Mouse (Mus musculus) adrenal gland, postnatal 25 days (tissue): ENCODE results near the gene Hells. TPM values are rescaled to one million over a fixed set of nuclear protein-coding genes. Genes with fewer than 3 reads are reported as not detected.

Experiments used
- DNase-seq: peaks from one replicate; pipeline ENCODE4 v3.0.0; 2021; ENCODE audit warnings: mixed read lengths
- long read RNA-seq: library from polyadenylated mRNA; stranded (forward); transcript quantifications from one replicate; pipeline ENCODE4 v2.0.0, GENCODE M21; 2021
- total RNA-seq: library from RNA; stranded (reverse); gene quantifications from 2 replicates; pipeline ENCODE4 v1.2.3, GENCODE M21; 2021

Hells gene
- 9.9 and 15.0 TPM in 2 replicates for total RNA-seq
- long read RNA-seq, full-length matches to known transcripts, result 3 of 4 reads
- long read RNA-seq, partial matches to known transcripts, result 1 of 4 reads
- long read RNA-seq, other reads (novel, unspliced or antisense), result 0 of 4 reads

DNA sequence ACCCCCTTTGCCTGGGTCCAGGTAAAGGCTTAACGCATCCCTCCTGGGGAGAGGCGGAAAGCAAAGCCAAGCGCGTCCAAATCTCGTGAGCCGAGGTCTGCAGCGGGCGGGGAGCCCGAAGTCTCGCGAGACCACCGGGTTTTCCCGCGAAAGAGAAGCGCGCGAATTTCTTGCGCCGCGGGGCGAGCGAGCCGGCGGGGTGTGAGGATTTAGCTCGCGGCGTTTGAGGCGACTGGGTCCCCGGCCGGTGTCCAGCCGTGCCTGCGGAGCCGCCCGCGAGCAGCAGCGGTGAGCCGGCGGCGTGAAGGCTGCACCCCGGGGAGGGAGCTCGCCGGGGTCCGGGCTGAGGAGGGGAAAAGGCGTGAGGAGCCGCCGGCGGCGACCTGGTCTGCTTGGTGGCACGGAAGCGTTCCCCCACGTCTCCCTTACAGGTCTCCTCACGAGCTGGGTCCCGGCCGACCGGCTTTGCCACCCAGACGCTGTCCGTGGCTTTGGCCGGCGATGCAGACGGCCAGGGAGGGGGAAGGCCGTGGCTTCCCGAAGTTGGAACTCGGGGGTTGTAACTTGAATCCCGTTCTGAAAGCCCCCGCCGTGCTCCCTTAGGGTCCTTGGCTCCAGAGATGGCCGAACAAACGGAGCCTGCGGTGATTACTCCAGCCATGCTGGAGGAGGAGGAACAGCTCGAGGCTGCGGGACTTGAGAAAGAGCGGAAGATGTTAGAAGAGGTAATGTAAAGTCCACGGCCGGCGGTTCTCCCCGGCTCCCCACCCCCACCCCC is at the start of gene Hells:
Hells (plus strand) TSS at position 128 of the 778 bp plus-strand sequence.
- peak; percentile 90 for DNase-seq

DNA sequence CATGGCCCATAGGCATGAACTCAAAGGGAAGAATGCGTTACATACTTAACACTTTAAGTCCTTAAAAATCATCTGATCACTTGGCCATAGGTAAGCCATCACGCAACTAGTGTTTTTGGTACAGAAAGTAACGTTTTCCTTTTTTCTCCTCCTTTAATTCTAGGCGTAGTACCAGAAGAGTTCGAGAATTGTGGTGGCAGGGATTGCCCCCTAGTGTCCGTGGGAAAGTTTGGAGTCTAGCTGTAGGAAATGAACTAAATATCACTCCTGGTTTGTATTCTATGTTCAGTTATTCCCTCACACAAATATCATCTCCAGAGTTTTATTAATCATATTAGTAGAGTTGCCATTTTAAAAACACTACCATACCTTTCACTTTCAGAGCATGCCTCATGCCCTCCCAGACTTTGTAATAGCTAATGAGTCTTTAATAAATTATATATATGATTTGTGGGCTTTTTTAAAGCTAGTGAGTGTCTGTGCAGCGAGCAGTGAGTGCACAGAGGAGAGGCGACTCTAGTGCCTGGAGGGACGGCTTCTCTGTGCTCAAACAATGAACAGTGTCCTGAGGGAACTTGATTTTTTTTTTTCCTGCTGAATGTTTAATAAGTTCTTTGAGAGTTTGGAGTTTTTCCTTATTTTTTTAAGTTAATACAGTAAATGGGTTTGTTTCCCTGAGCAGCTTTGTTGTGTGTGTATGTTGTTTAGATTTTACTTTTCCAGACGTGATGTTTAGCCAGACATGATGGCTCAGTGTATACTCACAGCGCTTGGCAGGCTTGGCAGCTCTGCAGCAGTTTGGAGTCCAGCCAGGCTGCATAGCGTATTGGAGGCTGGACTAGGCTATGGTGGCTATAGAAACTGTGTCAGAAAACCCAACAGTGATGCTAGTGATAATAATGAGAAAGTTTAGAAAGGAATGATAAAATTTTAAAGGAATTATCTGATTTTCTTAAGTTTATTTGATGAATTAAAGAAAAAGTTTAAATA is 29.3 kb upstream of the Hells start:
- DNase-seq, result peak; percentile 3

DNA sequence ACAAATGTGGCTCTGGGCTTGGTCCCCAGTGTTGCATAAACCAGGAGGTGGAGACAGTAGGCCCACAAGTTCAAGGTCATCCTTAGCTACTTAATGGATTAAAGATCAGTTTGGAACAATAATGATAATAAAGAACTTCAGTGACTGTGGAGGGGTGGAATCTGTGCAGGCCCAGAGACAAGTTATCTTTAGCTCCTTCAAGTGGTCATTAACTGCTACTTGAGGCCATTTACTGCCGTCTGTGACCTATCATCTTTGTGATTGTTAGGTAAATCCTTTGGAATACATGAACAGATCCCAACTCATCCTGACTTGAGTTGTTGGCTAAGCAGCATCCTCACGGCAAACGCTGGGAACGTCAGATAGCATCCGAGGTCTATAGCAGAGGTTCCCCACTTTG is 28.2 kb upstream of the Hells start:
- no peak for DNase-seq

DNA sequence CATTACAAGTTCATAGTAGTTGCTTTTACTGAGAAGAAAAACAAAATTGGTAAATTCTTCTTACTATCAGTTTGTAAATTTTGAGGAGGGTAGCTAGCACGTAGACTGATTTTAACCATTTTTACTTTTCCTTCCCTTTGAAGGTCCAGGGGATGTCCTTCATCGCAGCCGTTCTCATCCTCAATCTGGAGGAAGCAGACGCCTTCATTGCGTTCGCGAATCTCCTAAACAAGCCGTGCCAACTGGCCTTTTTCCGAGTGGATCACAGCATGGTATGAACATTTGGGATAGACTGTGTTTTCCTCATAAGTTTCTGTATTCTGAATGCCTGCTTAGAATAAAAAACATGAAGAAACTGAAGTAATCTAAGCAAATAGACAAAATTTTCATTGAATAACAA is 16.9 kb upstream of the Hells start:
- DNase-seq, result no peak

DNA sequence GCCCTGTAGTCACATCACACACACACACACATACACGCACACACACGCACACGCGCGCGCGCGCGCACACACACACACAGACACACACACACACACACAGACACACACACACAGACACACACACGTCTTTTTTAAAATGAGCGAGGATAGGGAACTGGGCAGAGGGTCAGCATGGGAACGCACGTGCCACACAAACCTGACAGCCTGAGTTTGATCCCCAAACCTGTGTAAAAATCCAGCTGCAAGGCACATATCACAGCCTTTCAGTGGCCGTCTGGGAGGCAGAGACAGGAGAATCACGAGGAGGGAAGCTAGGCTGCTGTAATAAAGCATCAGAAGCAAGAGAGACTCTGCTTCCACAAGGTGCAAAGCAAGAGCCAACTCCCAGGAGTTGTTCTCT is 15.8 kb upstream of the Hells start:
- DNase-seq, result no peak

DNA sequence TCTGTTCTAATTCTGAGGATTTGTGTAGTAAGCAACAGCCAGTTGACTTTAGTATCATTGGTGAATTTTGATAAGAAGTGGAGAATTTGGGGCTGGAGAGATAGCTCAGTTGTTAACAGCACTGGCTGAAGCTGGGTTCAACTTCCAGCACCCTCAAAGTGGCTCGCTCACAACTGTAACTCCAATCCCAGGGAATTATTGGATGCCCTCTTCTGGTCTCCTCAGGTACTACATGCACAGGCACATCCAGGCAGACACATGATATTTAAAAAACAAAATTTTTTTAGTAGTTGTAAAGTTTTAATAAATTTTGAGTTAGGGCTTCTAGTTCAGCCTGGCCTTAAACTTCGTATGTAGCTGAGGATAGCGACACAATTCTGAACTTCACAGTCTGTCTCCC is 15.0 kb upstream of the Hells start:
- DNase-seq, result no peak

DNA sequence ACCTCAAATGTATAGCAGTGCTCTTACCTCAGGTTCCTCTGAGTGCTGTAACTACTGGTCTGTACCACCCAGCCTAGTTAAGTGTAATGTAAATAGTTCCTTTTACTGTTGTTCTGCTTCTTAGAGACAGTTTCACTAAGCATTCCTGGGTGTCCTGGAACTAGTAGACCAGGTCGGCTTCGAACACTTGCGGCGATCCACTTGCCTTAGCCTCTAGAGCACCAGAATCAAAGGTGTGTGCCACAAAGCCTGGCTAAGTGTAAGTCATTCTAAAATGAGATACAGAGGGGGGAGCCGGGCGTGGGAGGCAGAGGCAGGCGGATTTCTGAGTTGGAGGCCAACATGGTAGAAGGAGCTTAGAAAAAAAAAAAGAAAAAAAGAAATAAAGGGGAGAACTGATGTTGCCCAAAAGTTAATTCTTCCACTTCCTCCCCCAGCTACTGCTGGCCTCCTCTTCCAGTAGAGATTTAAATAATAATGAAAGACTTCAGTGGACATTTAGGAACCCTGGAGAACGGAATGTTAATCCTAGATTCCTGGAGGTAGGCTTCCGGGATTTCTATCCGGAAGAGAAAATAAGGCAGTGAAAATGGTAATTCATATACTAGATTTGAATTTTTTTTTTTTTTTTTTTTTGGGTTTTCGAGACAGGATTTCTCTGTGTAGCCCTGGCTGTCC is 2.1 kb upstream of the Hells start:
- DNase-seq, result no peak

DNA sequence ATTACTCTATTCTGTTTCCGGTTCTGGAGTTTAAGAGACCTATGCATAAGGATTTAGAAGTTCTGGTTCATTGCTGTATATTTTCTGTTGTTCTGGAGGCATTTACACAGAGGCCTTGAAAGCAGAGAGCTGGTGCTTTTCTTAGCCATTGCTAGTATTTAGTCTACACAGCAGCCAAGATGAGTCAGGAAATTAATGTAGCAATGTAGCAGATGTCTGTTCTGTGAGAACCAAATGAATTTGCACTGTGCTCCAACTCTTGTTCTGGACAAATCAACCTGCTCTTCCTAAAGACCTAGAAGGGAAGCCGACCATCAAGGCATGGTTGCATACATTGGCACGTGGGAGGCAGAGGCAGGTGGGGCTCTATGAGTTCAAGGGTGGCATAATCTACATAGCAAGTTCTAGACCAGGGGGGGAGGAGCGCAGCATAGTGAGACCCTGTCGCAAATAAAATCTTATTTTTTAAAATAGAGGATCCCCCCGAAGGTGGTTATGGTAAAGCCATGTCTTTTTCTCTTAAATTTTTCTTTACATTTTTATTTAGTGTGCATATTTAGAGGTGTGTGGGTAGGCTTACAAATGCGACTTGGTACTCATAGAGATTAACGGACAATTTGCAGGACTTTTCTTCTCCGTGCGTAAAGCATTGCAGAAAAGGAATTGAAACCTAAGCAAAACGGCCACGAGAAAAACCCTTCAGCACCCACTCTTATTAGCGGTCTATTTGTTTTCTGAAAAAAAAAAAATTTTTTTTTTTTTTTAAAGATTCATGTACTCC is 1.1 kb upstream of the Hells start:
- no peak for DNase-seq

DNA sequence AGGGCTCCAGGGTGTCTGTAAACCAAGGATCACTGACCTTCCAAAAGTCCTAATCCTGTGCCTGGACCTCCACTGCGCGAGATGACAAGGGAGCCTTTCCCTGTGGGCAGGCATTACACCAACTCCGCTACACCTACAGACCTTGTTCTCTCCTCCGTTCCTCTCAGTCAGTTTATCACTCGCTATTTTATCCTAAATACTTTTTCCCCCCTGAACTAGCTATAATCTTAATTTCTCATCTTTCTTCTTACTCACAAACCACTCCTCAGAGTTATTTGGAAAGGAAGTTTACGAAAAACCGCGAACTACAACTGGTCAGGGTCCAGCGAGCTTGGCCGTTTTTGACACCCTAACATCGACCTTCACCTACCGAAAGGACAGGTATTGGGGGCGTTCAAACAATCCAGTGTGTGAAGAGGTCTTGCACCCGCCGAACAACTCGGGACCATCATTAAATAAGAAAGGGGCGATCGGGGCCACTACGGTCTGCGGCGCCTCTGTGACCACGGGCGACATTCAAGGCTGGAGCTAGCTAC is 395 bp upstream of the Hells start:
- DNase-seq, result no peak

DNA sequence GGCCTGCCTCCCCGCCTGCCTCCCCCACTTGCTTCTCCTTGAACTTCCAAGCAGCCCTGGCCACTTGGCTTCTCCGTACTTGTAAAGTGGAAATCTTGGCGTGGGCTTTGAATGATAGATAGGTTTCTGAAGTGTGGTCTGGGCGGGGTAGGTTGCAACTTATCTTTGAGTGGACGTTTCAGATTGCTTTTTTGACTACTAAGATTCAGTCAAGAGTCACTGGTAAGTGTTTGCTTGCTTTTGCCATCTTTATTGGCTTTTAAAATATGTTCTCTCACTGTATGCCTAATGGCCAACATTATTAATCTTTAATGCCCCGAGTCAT is 813 bp downstream of the Hells start:
- DNase-seq, result no peak

DNA sequence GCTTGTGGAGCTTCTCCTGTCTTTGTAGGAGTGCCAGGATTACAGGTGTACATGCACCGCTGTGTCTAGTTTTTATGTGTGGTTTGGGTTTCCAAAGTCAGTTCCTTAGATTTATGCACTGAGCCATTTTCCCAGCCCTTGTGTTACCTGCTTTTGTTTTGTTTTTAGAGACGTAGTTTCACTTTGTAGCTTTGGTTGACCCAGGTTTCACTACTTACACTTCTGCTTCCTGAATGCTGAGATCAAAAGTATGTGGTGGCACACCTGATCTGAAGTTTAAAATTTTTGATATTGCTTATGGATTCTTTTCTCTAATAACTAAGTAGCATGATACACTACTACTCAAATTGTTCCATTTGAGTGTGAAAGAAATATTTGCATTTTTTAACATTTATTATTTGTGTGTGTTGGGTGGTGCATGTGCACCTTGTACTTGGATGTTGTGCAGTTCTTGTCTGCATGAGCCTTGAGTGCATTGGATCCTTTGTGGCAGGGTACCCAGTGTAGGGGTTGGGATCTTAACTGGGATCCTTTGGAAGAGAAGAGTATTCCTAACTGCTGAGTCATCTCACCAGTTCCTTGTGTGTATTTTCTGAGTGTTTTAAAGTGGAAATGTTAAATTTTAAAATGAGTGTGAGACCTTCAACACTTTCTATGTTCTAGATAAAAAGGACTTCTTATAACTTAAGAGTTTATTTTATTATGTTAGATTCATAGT is 14.0 kb downstream of the Hells start:
- DNase-seq, result no peak

DNA sequence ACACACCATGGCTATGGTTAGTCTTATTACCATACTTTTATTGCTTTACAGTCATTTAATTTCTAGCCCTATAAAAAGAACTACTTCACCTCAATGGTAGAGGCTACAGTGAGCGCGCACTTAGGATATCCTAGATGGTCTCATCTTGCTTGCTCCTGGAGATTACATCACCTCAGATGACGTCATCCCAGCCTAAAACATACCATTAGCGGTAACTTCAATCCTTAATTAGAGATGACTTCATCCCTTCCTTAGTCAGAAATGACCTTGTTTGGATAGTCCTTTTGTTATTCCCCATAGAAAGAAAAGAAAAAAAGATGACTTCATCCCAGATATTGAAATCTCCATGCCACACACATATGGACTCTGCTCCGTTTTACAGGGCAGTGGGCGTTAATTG is 40.0 kb downstream of the Hells start:
- DNase-seq, result no peak

DNA sequence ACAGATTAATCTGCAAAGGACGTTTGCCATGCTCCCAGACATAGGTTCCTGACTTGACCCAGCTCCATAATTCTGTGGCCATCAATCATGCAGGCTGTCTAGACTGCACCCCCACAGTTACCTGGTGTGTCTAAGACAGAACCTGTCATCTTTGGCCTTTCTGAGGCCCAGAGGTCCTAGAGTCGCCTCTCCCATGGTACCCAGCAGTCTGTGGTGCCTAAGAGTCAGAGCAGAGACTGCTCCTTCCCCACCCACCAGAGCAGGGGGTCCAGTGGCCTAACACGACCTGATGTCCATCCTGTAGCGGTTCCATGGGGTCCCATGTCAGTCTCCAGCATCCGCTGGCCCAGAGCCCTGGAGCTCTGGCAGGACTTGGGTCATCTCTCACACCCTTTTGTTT is 41.9 kb downstream of the Hells start:
- no peak for DNase-seq

DNA sequence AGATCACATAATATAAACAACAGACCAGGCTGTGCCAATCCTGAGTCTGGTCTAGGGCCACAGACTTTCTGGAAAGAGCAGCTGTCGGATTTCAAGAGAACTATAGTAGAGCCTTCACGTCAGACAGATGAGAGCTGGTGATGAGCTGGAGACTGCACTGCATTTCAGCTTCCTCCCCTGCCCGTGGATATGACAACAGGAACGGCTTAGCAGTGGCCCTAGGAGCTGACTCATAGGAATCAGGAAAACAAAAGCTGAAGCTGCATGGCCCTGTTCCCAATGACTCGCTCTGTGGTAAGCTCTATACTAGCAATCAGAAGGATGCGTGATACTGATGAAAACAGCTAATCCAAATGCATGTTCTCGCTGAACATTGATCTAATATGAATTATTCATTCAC is 43.0 kb downstream of the Hells start:
- peak; percentile 24 for DNase-seq

DNA sequence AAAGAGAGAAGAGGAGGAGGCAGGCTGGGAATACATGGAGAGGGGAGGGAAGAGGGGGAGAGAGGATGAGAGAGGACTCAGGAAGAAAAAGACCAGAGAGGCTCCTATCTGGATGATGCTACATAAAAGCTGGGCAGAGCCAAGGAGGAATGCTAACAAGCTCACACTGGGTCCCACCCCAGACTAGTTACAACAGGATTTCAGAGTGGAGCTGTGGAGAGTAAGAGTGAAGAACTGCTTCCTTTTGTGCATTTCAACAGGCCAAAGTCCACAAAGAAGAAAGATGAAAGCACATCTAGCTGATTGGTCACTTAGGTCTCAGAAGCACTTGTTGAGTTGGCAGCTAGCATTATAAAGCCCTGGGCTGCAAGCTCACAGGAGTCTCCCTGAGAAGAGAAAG is 45.6 kb downstream of the Hells start:
- no peak for DNase-seq

DNA sequence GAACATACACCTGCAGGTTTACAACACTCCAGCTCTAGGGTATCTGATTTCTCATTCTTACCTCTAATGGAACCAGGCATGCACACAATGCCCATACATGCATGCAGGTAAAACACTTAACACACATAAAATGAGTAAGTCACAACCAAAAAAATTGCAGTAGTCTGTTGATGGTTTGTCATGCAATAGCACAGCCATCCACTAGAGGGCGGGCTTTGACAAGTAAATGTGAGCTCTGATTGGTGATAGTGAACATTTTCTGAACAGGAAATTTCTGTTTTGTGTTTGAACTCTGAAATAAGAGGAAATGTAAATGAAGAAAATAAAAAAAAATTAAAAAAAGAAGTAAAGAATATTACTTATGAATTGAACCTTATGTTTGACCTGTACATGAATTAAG is 51.3 kb downstream of the Hells start:
- peak; percentile 66 for DNase-seq

DNA sequence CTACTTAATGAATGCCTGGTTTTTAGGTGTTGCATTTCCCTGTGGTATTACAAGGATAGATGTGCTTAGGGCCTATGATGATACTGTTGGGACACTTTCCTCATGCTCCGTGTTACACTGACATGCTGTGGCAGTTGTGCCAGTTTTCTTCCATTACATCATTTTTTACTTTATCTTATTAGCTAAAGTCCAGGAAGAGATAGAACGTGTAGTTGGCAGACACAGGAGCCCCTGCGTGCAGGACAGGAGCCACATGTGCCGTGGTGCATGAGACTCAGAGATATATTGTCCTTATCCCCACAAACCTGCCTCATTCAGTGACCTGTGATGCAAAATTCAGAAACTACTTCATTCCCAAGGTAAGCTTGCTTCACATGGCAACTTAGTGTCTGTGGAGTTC is 67.5 kb downstream of the Hells start:
- no peak for DNase-seq

DNA sequence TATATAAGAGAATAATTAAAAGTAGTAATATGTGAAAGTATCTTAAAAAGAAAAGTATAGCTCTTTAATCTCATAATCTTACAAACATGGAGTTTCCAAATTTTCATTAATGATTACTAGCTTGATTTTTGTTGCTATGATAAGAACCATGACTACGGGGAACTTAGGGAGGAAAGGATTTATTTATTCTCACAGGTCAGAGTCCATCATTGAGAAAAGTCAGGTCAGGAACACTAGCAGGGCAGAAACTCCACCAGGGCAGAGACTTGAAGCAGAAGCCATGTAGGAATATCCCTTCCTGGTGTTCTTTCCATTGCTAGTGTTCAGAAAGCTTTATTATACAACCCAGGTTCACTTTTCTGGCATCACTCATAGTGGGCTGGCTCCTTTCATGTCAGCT is 68.0 kb downstream of the Hells start:
- DNase-seq, result no peak

DNA sequence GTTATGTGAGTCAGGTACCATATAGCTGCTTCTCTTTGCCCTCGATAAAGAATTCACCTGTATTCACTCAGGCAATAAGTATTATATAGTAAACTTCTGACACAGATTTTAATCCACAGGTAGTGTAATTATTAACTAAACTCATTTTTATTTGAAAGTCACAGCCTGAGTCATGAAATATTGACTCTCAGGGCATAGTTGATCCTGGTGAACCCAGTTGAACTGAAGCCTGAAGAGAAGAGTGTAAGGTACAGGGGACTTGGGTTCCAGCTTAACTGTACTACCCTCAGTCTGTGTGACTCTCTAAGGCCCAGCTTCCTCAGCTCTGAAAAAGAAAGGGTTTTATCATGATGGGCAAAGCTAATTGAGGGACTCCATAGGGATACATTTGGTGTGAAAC is 74.4 kb downstream of the Hells start:
- DNase-seq, result no peak

DNA sequence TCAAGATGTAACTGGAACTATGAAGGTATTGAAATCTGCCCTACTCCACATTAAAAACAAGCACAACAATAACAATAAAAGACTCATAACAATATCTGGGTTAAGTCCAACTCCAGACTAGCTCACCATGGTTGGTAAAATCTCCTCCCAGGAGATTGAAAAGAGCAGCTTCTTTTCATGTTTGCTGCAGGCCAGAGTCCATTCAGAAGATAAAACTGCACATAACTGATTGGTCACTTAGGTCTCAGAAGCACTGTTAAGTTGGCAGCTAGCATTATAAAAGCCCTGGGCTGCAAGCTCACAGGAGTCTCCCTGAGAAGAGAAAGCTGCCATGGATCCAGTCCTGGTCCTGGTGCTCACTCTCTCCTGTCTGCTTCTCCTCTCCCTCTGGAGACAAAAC is 76.0 kb downstream of the Hells start, which contains the start of gene Cyp2c55:
Cyp2c55 (plus strand) TSS at position 305 of the 400 bp plus-strand sequence.
- no peak for DNase-seq
